Mouse (Mus musculus): ENCODE measurements at regions not wholly inside any gene's neighbourhood (a gene's known extent, or its start where the extent isn't known, plus 50 kb on each side); places are given as distances from the start of the nearest gene placed in this dataset.
A peak's percentile ranks its signal among the peaks of the same experiment; 100 is the strongest.

- ATAC-seq (ENCODE audit: low FRiP score) = peak; percentile 53
- Histone ChIP-seq H3K9ac (no peak overlapping the region), H3K36me3 (no peaks in the 10 kb centered on the region), H3K9me3 (replicated peaks) (no peaks in the 10 kb centered on the region), H3K27ac (peak overlapping the region; percentile 57), H3K27me3 (no peaks in the 10 kb centered on the region), H3K4me1 (peaks cover 23% of the 10 kb centered on the region), H3K4me2 (replicated peaks) (peak overlapping the region; percentile 17; the same call in 1 of the 2 replicates), H3K4me3 (no peak overlapping the region)
- 51% methylated on average over 12 of the region's 12 CpGs for WGBS
These were observed 198.4 kb downstream of the Tshz3 start for GRCm38 (mm10) chr7:36896339-36896738.

- Histone ChIP-seq H3K27ac (no peak overlapping the region), H3K36me3 (no peaks in the 10 kb centered on the region), H3K4me1 (peaks cover 6% of the 10 kb centered on the region; the same call in 1 of the 2 replicates), H3K9me3 (replicated peaks) (no peaks in the 10 kb centered on the region), H3K4me2 (replicated peaks) (no peak overlapping the region), H3K4me3 (no peak overlapping the region), H3K9ac (no peak overlapping the region), H3K27me3 (no peaks in the 10 kb centered on the region)
- WGBS = 97% methylated on average over 5 of the region's 5 CpGs
- no peak for ATAC-seq (ENCODE audit: low FRiP score)
These were observed 203.6 kb downstream of the Tshz3 start for GRCm38 (mm10) chr7:36901537-36901936.

GRCm38 (mm10) chr7:36913304-36913703 lies 215.4 kb downstream of the Tshz3 start:
- 92% methylated on average over 3 of the region's 3 CpGs for WGBS

DNA sequence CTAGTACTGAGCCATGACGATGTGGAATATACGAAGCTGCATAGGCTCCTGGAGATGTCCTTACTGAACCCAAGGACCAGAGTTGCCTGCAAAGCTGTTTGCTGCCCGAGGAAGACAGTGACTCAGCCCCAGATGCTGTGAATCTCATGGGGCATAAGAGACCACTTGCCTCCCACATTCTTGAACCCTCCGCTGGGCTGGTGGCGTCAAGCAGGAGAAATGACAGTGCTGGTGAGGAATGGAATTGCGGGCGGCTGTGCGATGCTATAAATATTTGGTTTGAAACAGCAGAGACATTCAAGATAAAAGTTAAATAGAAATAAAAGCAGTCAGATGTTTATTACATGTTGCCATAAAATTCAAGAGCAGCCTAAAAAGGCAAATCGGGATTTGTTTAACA lies 216.3 kb downstream of the Tshz3 start:
- WGBS = 82% methylated on average over 9 of the region's 9 CpGs
- Histone ChIP-seq H3K9me3 (replicated peaks) (no peaks in the 10 kb centered on the region), H3K4me3 (no peak overlapping the region), H3K27ac (no peak overlapping the region), H3K27me3 (no peaks in the 10 kb centered on the region), H3K36me3 (no peaks in the 10 kb centered on the region), H3K9ac (no peak overlapping the region), H3K4me1 (no peaks in the 10 kb centered on the region; the same call in 1 of the 2 replicates), H3K4me2 (replicated peaks) (no peak overlapping the region)
- ATAC-seq (ENCODE audit: low FRiP score) = no peak

More at GRCm38 (mm10) chr7:36913304-36913703, 215.4 kb downstream of the Tshz3 start:
- no peak for ATAC-seq (ENCODE audit: low FRiP score)
- Histone ChIP-seq H3K27ac (no peak overlapping the region), H3K36me3 (no peaks in the 10 kb centered on the region), H3K9ac (no peak overlapping the region), H3K4me2 (replicated peaks) (no peak overlapping the region), H3K27me3 (no peaks in the 10 kb centered on the region), H3K4me1 (no peaks in the 10 kb centered on the region; the same call in 1 of the 2 replicates), H3K9me3 (replicated peaks) (no peaks in the 10 kb centered on the region), H3K4me3 (no peak overlapping the region)

DNA sequence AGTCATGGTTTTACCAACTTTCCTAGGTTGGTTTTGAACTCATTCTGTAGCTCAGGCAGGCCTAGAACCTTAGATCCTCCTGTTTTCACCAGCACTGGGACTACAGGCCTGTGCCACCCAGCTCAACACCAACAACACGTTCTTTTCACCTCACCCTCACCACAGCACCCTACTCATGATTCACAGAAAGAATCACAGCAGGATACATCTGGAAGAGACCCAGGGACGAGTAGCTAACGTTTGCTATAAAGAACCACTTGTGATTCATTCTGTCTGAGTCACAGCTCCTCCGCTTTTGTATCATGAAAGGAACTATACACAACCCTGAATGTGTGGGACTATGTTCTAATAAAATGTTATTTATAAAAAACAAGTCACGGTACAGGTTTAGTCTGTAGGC lies 217.3 kb downstream of the Tshz3 start:
- Histone ChIP-seq H3K36me3 (no peaks in the 10 kb centered on the region), H3K9me3 (replicated peaks) (no peaks in the 10 kb centered on the region), H3K27ac (no peak overlapping the region), H3K9ac (no peak overlapping the region), H3K4me1 (no peaks in the 10 kb centered on the region; the same call in 1 of the 2 replicates), H3K27me3 (no peaks in the 10 kb centered on the region), H3K4me2 (replicated peaks) (no peak overlapping the region), H3K4me3 (no peak overlapping the region)
- no peak for ATAC-seq (ENCODE audit: low FRiP score)
- 80% methylated on average over 5 of the region's 5 CpGs for WGBS

- 61% methylated on average over 9 of the region's 9 CpGs for WGBS
- H3K9me3 ChIP-seq (replicated peaks) = no peaks in the 10 kb centered on the region
- H3K4me3 ChIP-seq = no peak overlapping the region
- peaks cover under 1% of the 10 kb centered on the region for H3K4me1 ChIP-seq
- no peak overlapping the region for H3K27ac ChIP-seq
- H3K4me2 ChIP-seq (replicated peaks) = no peak overlapping the region
- ATAC-seq (ENCODE audit: low FRiP score) = no peak
- no peaks in the 10 kb centered on the region for H3K27me3 ChIP-seq
- no peaks in the 10 kb centered on the region for H3K36me3 ChIP-seq
- H3K9ac ChIP-seq = no peak overlapping the region
These were observed 219.1 kb downstream of the Tshz3 start for GRCm38 (mm10) chr7:36917011-36917410.

GRCm38 (mm10) chr7:36919413-36919812 lies 221.5 kb downstream of the Tshz3 start:
- Histone ChIP-seq H3K9ac (no peak overlapping the region), H3K27me3 (no peaks in the 10 kb centered on the region), H3K4me3 (no peak overlapping the region), H3K4me2 (replicated peaks) (no peak overlapping the region), H3K4me1 (peaks cover 5% of the 10 kb centered on the region), H3K36me3 (no peaks in the 10 kb centered on the region), H3K9me3 (replicated peaks) (no peaks in the 10 kb centered on the region), H3K27ac (no peak overlapping the region)
- WGBS = 83% methylated on average over 4 of the region's 4 CpGs
- ATAC-seq (ENCODE audit: low FRiP score) = no peak

- H3K9ac ChIP-seq = no peak overlapping the region
- H3K36me3 ChIP-seq = no peaks in the 10 kb centered on the region
- H3K27ac ChIP-seq = no peak overlapping the region
- 85% methylated on average over 14 of the region's 14 CpGs for WGBS
- no peak for ATAC-seq (ENCODE audit: low FRiP score)
- H3K4me1 ChIP-seq = peaks cover 5% of the 10 kb centered on the region
- H3K4me3 ChIP-seq = no peak overlapping the region
- no peaks in the 10 kb centered on the region for H3K27me3 ChIP-seq
- H3K4me2 ChIP-seq (replicated peaks) = no peak overlapping the region
- no peaks in the 10 kb centered on the region for H3K9me3 ChIP-seq (replicated peaks)
These were observed 223.1 kb downstream of the Tshz3 start for GRCm38 (mm10) chr7:36921003-36921402.

DNA sequence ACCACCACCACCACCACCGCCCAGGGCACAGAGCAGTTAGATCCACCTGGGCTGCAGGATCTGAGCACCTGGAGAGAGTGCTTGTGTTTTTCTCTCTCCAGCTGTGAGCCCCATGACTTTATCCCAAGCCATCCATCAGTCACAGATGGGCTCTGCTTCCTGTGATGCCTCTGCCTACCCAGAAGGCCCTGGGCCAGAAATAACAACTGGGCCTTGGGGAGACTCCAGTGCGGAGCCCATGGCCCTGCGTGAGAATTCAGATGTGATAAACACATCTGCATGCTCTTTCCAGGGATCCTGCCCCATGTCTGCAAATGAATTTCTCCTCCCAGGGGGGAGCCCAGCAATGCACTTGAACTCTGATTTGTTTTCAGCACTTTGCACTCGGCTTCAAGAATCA lies 235.6 kb downstream of the Tshz3 start:
- ATAC-seq (ENCODE audit: low FRiP score) = no peak
- Histone ChIP-seq H3K27ac (no peak overlapping the region), H3K4me1 (peaks cover 10% of the 10 kb centered on the region; the same call in 1 of the 2 replicates), H3K9ac (no peak overlapping the region), H3K4me2 (replicated peaks) (no peak overlapping the region), H3K27me3 (no peaks in the 10 kb centered on the region), H3K4me3 (no peak overlapping the region), H3K9me3 (replicated peaks) (no peaks in the 10 kb centered on the region), H3K36me3 (no peaks in the 10 kb centered on the region)
- WGBS = 77% methylated on average over 4 of the region's 4 CpGs

- Histone ChIP-seq H3K27me3 (no peaks in the 10 kb centered on the region), H3K9me3 (replicated peaks) (no peaks in the 10 kb centered on the region), H3K36me3 (no peaks in the 10 kb centered on the region), H3K4me2 (replicated peaks) (no peak overlapping the region), H3K27ac (no peak overlapping the region; the same call in 1 of the 2 replicates), H3K4me1 (0 out of 2 replicates have a peak, but pooled peaks cover 2% of the 10 kb centered on the region), H3K4me3 (no peak overlapping the region), H3K9ac (no peak overlapping the region)
- no peak; the same call in 1 of the 2 replicates for ATAC-seq (ENCODE audit: low FRiP score)
- WGBS = 73% methylated on average over 21 of the region's 21 CpGs
These were observed 237.1 kb downstream of the Tshz3 start for GRCm38 (mm10) chr7:36934792-36935555.

DNA sequence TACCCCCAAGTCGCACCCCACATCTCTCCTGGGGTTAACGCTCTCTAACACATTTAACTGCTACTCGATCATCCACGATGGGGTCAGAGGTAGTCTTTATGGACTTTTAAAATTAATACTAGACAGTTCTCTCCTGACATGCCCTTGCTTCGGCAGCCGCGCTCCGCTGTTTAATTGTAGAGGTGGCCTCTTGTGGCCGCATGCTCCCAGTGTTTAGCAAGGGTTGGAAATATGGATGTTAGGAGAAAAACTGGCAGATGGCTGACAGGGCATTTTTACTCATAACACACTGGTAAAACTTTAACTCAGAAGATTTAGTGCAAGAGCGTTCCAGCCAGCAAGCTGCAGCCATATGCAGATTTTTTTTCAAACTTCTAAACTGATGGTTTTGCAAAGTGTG lies 242.7 kb downstream of the Tshz3 start:
- no peak overlapping the region for H3K4me3 ChIP-seq
- ATAC-seq (ENCODE audit: low FRiP score) = no peak
- no peaks in the 10 kb centered on the region for H3K36me3 ChIP-seq
- H3K4me2 ChIP-seq (replicated peaks) = no peak overlapping the region
- no peaks in the 10 kb centered on the region for H3K27me3 ChIP-seq
- no peak overlapping the region for H3K9ac ChIP-seq
- 76% methylated on average over 10 of the region's 10 CpGs for WGBS
- 0 out of 2 replicates have a peak, but pooled peaks cover 2% of the 10 kb centered on the region for H3K4me1 ChIP-seq
- no peaks in the 10 kb centered on the region for H3K9me3 ChIP-seq (replicated peaks)
- no peak overlapping the region for H3K27ac ChIP-seq

DNA sequence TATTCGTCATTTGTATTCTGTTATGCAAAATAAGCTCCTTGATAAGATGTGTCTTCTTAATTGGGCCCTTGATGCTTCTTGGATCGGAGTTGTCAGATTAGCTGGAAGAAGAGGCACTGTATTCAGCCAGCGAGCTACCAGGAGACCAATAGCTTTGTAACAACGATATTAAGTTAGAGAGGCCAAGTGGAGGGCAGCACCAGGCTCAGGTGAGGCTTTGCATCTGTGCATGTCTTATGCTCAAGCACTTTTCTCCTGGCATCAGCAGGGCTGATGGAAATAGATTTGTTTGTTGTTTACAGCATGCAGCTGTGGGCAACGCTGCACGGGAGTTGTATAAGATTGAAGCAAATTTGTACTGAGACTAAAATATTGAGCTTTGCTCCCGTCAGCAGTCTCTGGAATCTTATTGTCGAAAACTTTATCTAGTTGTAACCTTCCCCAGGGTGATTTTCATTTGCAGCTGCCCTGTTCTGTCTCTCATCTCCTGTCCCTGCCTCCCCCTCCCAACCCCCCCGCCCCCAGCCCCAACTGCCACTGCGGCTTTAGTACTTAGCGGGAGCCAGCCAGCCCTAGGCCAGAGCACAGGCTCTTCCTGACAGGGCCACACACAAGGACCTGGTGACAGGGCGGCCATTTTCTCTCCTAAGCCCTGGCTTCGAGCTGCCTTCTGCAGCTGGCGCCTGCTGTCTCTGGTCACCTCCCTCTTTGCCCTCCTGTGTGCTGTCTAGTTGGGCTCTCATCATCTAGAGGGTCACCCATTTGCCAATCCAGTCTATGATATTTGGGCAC lies 247.3 kb downstream of the Tshz3 start:
- Histone ChIP-seq H3K27me3 (no peaks in the 10 kb centered on the region), H3K4me1 (0 out of 2 replicates have a peak, but pooled peaks cover 6% of the 10 kb centered on the region), H3K9ac (no peak overlapping the region), H3K4me2 (replicated peaks) (no peak overlapping the region), H3K36me3 (no peaks in the 10 kb centered on the region), H3K4me3 (no peak overlapping the region), H3K27ac (no peak overlapping the region), H3K9me3 (replicated peaks) (no peaks in the 10 kb centered on the region)
- ATAC-seq (ENCODE audit: low FRiP score) = no peak
- 66% methylated on average over 14 of the region's 14 CpGs for WGBS
